Mouse (Mus musculus) forebrain, embryonic 11.5 days (tissue): ENCODE data around the gene Bcap31. TPM values are rescaled to one million over a fixed set of nuclear protein-coding genes. Genes with fewer than 3 reads are reported as not detected.

Experiments
- ATAC-seq: fragments of 200-750 bp; cut with Nextera tagmentation; replicated peaks from 2 replicates; pipeline ENCODE4 v1.8.0; 2017; ENCODE audit warnings: moderate TSS enrichment; ENCODE audit not compliant: low FRiP score
- DNase-seq: peaks from one replicate; pipeline ENCODE4 v3.0.0-alpha.2; 2017; ENCODE audit warnings: low spot score
- H3K27ac ChIP-seq: fragments of 300-500 bp; sonication (generic); 2 replicates; pipeline ENCODE4 v1.5.1; 2014; ENCODE audit warnings: low read depth, low read length
- H3K27me3 ChIP-seq: fragments of 300-500 bp; sonication (generic); 2 replicates; pipeline ENCODE4 v1.6.1; 2014; ENCODE audit warnings: mild to moderate bottlenecking, low read length, mixed read lengths; ENCODE audit not compliant: control insufficient read depth, insufficient read depth
- H3K36me3 ChIP-seq: fragments of 300-500 bp; sonication (generic); 2 replicates; pipeline ENCODE4 v1.6.1; 2014; ENCODE audit warnings: mild to moderate bottlenecking, low read length, moderate library complexity, mixed read lengths; ENCODE audit not compliant: control insufficient read depth, insufficient read depth
- H3K4me1 ChIP-seq: fragments of 300-500 bp; sonication (generic); replicated peaks from 2 replicates; pipeline ENCODE4 v1.6.1; 2014; ENCODE audit warnings: low read length, mixed read lengths; ENCODE audit not compliant: control insufficient read depth, insufficient read depth
- H3K4me2 ChIP-seq: fragments of 300-500 bp; sonication (generic); 2 replicates; pipeline ENCODE4 v1.6.1; 2014; ENCODE audit warnings: low read depth, mild to moderate bottlenecking, low read length, moderate library complexity, mixed read lengths; ENCODE audit not compliant: severe bottlenecking
- H3K4me3 ChIP-seq: fragments of 300-500 bp; sonication (generic); 2 replicates; pipeline ENCODE4 v1.5.1; 2014; ENCODE audit warnings: low read depth, low read length
- H3K9ac ChIP-seq: fragments of 300-500 bp; sonication (generic); 2 replicates; pipeline ENCODE4 v1.6.1; 2014; ENCODE audit warnings: low read length
- H3K9me3 ChIP-seq: fragments of 300-500 bp; sonication (generic); 2 replicates; pipeline ENCODE4 v1.6.1; 2016; ENCODE audit warnings: low read length, mixed read lengths; ENCODE audit not compliant: control insufficient read depth
- WGBS: fragments of 180-500 bp; shearing (Covaris S2); extraction: QIAGEN DNeasy Blood & Tissue Kit; methylation state at CpG from one replicate; pipeline ENCODE4 v1.1.7; 2014; 5-methylcytosine and 5-hydroxymethylcytosine counted together
- polyA plus RNA-seq: library from polyadenylated mRNA; unstranded; fragments of >200 nt; fragmentation: Nextera tagmentation; extraction: Ambion mirVana; gene quantifications from 2 replicates; pipeline ENCODE4 v1.2.1, GENCODE M21; 2014

The Bcap31 gene
- polyA plus RNA-seq, 1 experiment from 2014 or later: 135 TPM

GRCm38 (mm10) chrX:73738155-73738554 is 22.2 kb upstream of the Bcap31 start:
- Histone ChIP-seq H3K4me1 (no peaks in the 10 kb centered on the region), H3K36me3 (no peaks in the 10 kb centered on the region), H3K4me2 (no peak overlapping the region), H3K9ac (no peak overlapping the region), H3K27ac (no peak overlapping the region), H3K9me3 (no peaks in the 10 kb centered on the region), H3K27me3 (no peaks in the 10 kb centered on the region), H3K4me3 (no peak overlapping the region)
- DNase-seq (no peak), ATAC-seq (no peak)
- WGBS: 63% methylated on average over 1 of the region's 1 CpGs

DNA sequence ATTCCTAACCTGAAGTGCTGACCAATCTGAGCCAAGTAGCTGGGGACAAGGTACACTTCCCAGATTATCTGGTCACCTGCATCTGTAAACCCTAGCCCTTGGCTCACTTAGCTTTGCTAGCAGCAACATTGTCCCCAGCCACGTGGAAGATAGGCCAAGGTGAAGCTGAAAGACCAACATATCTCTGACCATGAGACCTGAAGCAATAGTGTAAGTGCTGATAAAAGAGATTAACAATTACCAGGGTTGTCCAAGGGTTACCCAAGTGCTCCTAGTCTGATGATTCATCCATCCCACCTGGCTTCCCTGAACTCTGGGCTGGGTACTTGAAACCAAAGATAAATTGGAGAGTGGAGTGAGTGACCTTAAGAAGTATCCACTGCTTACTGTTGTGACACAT is 14.9 kb upstream of the Bcap31 start:
- Histone ChIP-seq H3K36me3 (no peaks in the 10 kb centered on the region), H3K4me2 (no peak overlapping the region), H3K27ac (no peak overlapping the region), H3K9me3 (no peaks in the 10 kb centered on the region), H3K4me3 (no peak overlapping the region), H3K9ac (no peak overlapping the region), H3K27me3 (no peaks in the 10 kb centered on the region), H3K4me1 (no peaks in the 10 kb centered on the region)
- no peak for DNase-seq
- ATAC-seq: no peak
- WGBS: 59% methylated on average over 1 of the region's 1 CpGs

GRCm38 (mm10) chrX:73718686-73719362 is 2.8 kb upstream of the Bcap31 start:
- Histone ChIP-seq H3K27ac (no peak overlapping the region), H3K27me3 (no peaks in the 10 kb centered on the region; the same call in 1 of the 2 replicates), H3K36me3 (no peaks in the 10 kb centered on the region), H3K4me2 (no peak overlapping the region), H3K4me3 (no peak overlapping the region), H3K9ac (peak overlapping the region; percentile 20; the same call in 1 of the 2 replicates), H3K4me1 (peaks cover 2% of the 10 kb centered on the region; the same call in 1 of the 2 replicates), H3K9me3 (no peaks in the 10 kb centered on the region)
- ATAC-seq (no peak), DNase-seq (peak; percentile 53)
- 48% methylated on average over 5 of the region's 5 CpGs for WGBS

DNA sequence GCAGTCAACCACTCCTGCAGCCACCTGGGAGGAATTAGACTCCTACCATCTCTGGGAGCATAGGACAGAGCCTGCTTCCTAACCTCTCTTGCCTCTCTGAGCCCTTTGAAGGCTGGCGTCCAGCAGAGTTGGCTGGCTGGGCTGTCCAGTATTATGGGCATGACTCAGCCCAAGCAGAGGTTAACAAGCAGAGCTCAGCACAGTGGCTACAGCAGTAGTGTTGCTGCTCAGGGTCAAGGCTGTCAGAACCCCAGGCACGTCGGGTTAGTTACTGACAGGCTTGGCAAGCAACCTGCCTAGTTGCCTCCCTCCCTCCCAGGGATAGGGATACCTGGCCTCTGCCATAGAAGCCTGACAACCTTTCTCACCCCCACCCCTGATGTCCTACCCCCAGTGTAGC is 2.3 kb upstream of the Bcap31 start:
- 49% methylated on average over 3 of the region's 3 CpGs for WGBS
- Histone ChIP-seq H3K9me3 (no peaks in the 10 kb centered on the region), H3K4me3 (no peak overlapping the region), H3K27me3 (no peaks in the 10 kb centered on the region; the same call in 1 of the 2 replicates), H3K9ac (no peak overlapping the region), H3K4me1 (peaks cover 2% of the 10 kb centered on the region; the same call in 1 of the 2 replicates), H3K4me2 (no peak overlapping the region), H3K27ac (no peak overlapping the region), H3K36me3 (no peaks in the 10 kb centered on the region)
- DNase-seq: no peak
- ATAC-seq: no peak

DNA sequence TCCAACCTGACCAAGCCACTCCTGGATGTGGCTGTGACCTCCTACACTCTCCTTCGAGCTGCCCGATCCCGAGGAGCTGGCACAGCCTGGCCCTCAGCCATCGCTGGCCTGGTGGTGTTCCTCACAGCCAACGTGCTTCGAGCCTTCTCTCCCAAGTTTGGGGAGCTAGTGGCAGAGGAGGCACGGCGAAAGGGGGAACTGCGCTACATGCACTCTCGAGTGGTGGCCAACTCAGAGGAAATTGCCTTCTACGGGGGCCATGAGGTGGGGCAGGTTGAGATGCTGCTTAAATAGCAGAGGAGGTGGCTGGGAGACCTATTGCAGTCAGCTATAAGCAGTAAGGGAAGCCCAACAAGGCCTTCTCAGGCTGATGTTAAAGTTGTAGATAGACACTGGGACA is 1.7 kb upstream of the Bcap31 start:
- DNase-seq: no peak
- Histone ChIP-seq H3K4me3 (no peak overlapping the region), H3K36me3 (no peaks in the 10 kb centered on the region), H3K4me1 (peaks cover 2% of the 10 kb centered on the region; the same call in 1 of the 2 replicates), H3K27ac (no peak overlapping the region), H3K9me3 (no peaks in the 10 kb centered on the region), H3K27me3 (no peaks in the 10 kb centered on the region; the same call in 1 of the 2 replicates), H3K9ac (no peak overlapping the region), H3K4me2 (peak overlapping the region; percentile 57; the same call in 1 of the 2 replicates)
- 74% methylated on average over 11 of the region's 11 CpGs for WGBS
- no peak for ATAC-seq

DNA sequence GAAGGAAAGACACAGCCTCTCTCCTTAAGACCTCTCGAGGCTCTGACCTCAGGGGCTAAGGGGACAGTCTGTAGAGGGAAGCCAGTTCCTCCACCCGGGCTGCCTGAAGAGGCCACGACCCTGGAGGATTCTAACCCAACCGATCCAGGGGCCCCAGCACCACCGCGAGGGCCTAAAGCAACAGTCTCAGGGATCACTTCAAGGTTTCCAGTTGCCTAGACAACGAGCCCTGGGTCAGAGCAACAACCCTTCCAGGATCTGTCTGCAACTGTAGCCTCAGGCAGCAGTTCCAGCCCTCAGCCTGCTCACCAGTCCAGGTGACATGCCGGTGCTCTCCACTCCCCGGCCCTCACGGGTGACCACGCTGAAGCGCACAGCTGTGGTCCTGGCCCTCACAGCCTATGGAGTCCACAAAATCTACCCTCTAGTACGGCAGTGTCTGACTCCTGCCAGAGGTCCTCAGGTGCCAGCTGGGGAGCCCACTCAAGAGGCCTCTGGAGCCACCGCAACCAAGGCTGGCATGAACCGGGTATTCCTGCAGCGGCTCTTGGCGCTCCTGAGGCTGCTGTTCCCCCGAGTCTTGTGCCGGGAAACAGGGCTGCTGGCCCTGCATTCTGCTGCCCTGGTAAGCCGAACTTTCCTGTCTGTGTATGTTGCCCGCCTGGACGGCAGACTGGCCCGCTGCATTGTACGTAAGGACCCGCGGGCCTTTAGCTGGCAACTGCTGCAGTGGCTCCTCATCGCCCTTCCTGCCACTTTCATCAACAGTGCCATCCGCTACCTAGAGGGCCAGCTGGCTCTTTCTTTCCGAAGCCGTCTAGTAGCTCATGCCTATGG is 952 bp upstream of the Bcap31 start:
- WGBS: 43% methylated on average over 28 of the region's 30 CpGs
- ATAC-seq: peak; percentile 44; the same call in 1 of the 2 replicates
- H3K36me3 ChIP-seq: no peaks in the 10 kb centered on the region
- H3K27ac ChIP-seq: peak overlapping the region; percentile 51
- H3K9me3 ChIP-seq: no peaks in the 10 kb centered on the region
- peak overlapping the region; percentile 46 for H3K4me3 ChIP-seq
- no peaks in the 10 kb centered on the region; the same call in 1 of the 2 replicates for H3K27me3 ChIP-seq
- DNase-seq: no peak
- H3K4me1 ChIP-seq: peaks cover 2% of the 10 kb centered on the region; the same call in 1 of the 2 replicates
- peak overlapping the region; percentile 48 for H3K9ac ChIP-seq
- peak overlapping the region; percentile 57 for H3K4me2 ChIP-seq

GRCm38 (mm10) chrX:73715476-73716108 is 383 bp downstream of the Bcap31 start:
- ATAC-seq (no peak), DNase-seq (no peak)
- WGBS: 31% methylated on average over 21 of the region's 21 CpGs
- Histone ChIP-seq H3K27ac (no peak overlapping the region), H3K4me2 (peak overlapping the region; percentile 53), H3K4me3 (peak overlapping the region; percentile 46), H3K9me3 (no peaks in the 10 kb centered on the region), H3K9ac (peak overlapping the region; percentile 59), H3K4me1 (peaks cover 2% of the 10 kb centered on the region; the same call in 1 of the 2 replicates), H3K27me3 (no peaks in the 10 kb centered on the region; the same call in 1 of the 2 replicates), H3K36me3 (no peaks in the 10 kb centered on the region)

DNA sequence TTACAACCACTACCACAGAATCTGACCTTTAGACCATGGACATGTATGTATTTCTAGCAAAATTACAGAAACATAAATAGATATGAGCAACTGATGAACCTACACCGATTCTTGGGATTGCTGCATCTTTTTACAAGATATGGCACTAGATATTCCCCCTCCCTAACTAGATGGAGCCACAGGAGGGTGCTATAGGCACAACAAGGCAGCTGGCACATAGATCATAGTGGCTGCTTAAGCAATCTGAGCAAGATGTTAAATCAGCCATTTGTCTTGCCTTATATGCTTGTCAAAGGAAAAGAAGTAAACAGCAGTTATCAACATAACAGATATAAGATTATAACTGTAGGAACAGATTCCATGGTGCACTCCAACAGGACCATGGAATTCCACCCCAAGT is 15.5 kb downstream of the Bcap31 start:
- no peaks in the 10 kb centered on the region for H3K4me1 ChIP-seq
- H3K4me3 ChIP-seq: no peak overlapping the region
- WGBS: 100% methylated on average over 1 of the region's 1 CpGs
- no peak overlapping the region for H3K9ac ChIP-seq
- H3K9me3 ChIP-seq: no peaks in the 10 kb centered on the region
- H3K4me2 ChIP-seq: no peak overlapping the region
- no peak overlapping the region for H3K27ac ChIP-seq
- no peaks in the 10 kb centered on the region for H3K27me3 ChIP-seq
- ATAC-seq (no peak), DNase-seq (no peak)
- H3K36me3 ChIP-seq: no peaks in the 10 kb centered on the region
